Mouse (Mus musculus) bone marrow, adult 2 months (tissue): ENCODE results near the gene Hsf2.

ENCODE experiments used
- CTCF ChIP-seq: fragments of 200-500 bp; IDR thresholded peaks from 2 replicates; pipeline ENCODE4 v1.5.1; 2011; ENCODE audit warnings: low read length, control low read depth; ENCODE audit not compliant: control insufficient read depth, insufficient read depth
- POLR2A ChIP-seq: fragments of 200-500 bp; IDR thresholded peaks from 2 replicates; pipeline ENCODE4 v1.6.1; 2011; ENCODE audit warnings: low read depth, mild to moderate bottlenecking, control low read depth, low read length, borderline replicate concordance; ENCODE audit not compliant: control insufficient read depth

GRCm38 (mm10) chr10:57477121-57477843 lies 8.9 kb upstream of the Hsf2 start:
- TF ChIP-seq CTCF (no peak), POLR2A (no peak)
